Mouse (Mus musculus): Measurements from ENCODE around the gene Nos3. TPM values are rescaled to one million over a fixed set of nuclear protein-coding genes. Genes with fewer than 3 reads are reported as not detected.

The Nos3 gene
- polyA plus RNA-seq, 1 experiment from 2014 or later, result 45.9 TPM

DNA sequence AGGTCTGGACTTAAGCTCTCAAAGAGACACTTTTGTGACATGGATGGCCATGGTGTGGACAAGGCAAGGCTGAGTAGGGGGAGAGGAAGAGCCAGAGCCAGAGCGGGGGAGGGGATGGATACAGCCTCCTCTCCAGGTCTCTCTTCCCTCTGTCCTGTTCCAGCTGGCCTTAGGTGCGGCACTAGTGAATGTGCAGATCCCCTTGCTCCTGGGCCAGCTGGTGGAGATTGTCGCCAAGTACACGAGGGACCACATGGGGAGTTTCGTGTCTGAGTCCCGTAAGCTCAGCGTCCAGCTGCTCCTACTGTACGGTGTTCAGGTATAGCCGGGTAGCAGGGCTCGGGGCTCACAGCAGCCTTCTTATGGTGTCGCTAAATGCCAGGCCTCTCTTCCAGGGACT, 35.8 kb downstream of the Nos3 start:
- no peak overlapping the region for H3K27ac ChIP-seq (ENCODE audit: poor library complexity, severe bottlenecking)
- H3K9me3 ChIP-seq (replicated peaks), result no peaks in the 10 kb centered on the region
- peaks cover 55% of the 10 kb centered on the region for H3K36me3 ChIP-seq
- H3K9ac ChIP-seq, result no peak overlapping the region
- H3K27me3 ChIP-seq (replicated peaks), result no peaks in the 10 kb centered on the region
- WGBS, result 89% methylated on average over 11 of the region's 11 CpGs
- ATAC-seq (ENCODE audit: insufficient number of reproducible peaks, low FRiP score), result no peak
- H3K4me1 ChIP-seq (replicated peaks), result 0 out of 2 replicates have a peak, but pooled peaks cover 10% of the 10 kb centered on the region
- H3K4me3 ChIP-seq, result no peak overlapping the region
- H3K4me2 ChIP-seq, result no peak overlapping the region

DNA sequence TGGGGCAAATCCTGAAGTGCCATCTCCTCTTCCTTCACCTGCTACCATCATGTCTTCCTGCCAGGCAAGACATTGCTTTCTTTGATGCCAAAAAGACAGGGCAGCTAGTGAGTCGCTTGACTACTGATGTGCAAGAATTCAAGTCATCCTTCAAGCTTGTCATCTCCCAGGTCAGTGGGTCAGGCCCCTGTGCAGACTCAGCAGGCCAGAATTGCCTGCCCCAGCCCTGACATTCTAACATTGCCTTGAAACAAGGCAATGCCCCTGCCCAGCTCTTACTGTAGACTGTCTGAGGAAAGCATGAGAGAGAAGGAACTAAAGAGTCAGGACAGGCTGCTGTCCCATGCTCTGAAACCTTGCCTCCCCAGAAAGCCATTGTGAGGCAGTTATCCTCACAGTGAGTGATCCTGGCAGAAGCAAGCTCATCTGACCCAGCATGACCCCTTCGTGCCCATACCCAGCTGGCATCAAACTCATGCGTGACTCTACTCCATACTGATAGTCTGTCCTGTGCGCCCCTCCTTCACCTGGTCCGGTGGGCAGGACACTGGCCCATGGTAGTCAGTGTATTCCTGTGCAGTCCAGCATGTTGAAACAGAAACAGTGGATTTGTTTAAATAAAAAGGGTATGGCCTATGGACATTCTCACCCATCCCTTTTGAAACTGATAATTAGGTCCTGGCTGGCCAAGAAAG, 36.4 kb downstream of the Nos3 start:
- Histone ChIP-seq H3K36me3 (peaks cover 62% of the 10 kb centered on the region), H3K27me3 (replicated peaks) (no peaks in the 10 kb centered on the region), H3K4me2 (no peak overlapping the region), H3K4me1 (replicated peaks) (0 out of 2 replicates have a peak, but pooled peaks cover 13% of the 10 kb centered on the region), H3K27ac (ENCODE audit: poor library complexity, severe bottlenecking) (no peak overlapping the region), H3K9me3 (replicated peaks) (no peaks in the 10 kb centered on the region), H3K4me3 (no peak overlapping the region), H3K9ac (no peak overlapping the region)
- no peak for ATAC-seq (ENCODE audit: insufficient number of reproducible peaks, low FRiP score)
- 84% methylated on average over 5 of the region's 5 CpGs for WGBS

DNA sequence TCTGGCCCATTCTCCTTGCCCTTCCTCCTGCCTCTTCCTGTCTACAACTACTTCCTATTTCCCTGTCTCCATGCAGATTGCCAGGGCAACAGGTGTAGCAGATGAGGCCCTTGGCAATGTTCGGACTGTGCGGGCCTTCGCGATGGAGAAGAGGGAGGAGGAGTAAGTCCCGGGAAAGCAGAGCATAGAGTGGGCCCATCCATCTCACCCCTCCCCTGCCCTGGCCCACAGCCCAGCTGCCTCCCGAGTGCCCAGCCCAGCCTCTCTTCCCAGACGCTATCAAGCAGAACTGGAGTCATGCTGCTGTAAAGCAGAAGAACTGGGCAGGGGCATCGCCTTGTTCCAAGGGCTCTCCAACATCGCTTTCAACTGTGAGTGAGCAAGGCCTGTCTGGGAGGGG, 37.4 kb downstream of the Nos3 start:
- no peak overlapping the region for H3K27ac ChIP-seq (ENCODE audit: poor library complexity, severe bottlenecking)
- H3K9me3 ChIP-seq (replicated peaks), result no peaks in the 10 kb centered on the region
- H3K27me3 ChIP-seq (replicated peaks), result no peaks in the 10 kb centered on the region
- no peak overlapping the region for H3K4me3 ChIP-seq
- H3K4me2 ChIP-seq, result no peak overlapping the region
- 0 out of 2 replicates have a peak, but pooled peaks cover 13% of the 10 kb centered on the region for H3K4me1 ChIP-seq (replicated peaks)
- no peak overlapping the region for H3K9ac ChIP-seq
- peaks cover 68% of the 10 kb centered on the region for H3K36me3 ChIP-seq
- ATAC-seq (ENCODE audit: insufficient number of reproducible peaks, low FRiP score), result no peak
- WGBS, result 75% methylated on average over 9 of the region's 9 CpGs

DNA sequence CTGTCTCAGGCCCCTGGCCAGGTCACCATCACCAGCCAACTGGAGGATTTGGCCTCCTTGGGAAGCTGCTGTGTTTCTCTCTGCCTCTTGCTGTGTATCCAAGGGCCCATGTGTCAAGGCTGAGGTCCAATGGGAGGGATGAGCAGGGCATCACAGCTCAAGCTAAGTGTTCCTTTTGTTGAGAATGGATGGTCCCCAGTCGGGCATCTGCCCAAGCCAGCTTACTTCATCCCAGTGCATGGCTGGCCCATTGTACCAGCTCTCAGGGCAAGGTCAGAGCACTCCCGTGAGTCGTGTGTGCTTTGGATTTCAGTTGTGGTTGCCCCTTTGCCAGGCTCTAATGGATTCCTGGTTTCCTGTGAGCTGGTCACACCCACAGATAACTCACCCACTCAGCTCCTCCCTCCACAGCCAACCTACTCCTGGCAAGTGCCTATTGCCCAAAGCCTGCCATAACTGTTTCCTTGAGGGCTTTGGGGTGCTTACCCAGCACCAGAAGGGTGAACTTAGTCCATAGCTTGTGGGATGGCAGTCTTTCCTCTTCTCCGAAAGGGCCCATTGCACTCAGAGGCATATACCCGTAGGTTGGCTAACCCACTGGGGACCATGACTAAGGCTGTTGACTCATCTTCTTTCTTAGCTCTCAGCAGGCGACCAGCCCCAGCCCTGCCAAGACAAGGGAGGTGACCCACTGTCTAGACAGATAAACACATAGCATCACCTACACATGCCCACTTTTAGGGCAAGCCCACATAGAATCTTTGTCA, 40.2 kb downstream of the Nos3 start:
- no peak for ATAC-seq (ENCODE audit: insufficient number of reproducible peaks, low FRiP score)
- Histone ChIP-seq H3K9ac (no peak overlapping the region), H3K36me3 (peaks cover 92% of the 10 kb centered on the region), H3K4me1 (replicated peaks) (0 out of 2 replicates have a peak, but pooled peaks cover 11% of the 10 kb centered on the region), H3K4me2 (no peak overlapping the region), H3K27me3 (replicated peaks) (no peaks in the 10 kb centered on the region), H3K4me3 (no peak overlapping the region), H3K27ac (ENCODE audit: poor library complexity, severe bottlenecking) (no peak overlapping the region), H3K9me3 (replicated peaks) (no peaks in the 10 kb centered on the region)
- WGBS, result 77% methylated on average over 6 of the region's 6 CpGs

DNA sequence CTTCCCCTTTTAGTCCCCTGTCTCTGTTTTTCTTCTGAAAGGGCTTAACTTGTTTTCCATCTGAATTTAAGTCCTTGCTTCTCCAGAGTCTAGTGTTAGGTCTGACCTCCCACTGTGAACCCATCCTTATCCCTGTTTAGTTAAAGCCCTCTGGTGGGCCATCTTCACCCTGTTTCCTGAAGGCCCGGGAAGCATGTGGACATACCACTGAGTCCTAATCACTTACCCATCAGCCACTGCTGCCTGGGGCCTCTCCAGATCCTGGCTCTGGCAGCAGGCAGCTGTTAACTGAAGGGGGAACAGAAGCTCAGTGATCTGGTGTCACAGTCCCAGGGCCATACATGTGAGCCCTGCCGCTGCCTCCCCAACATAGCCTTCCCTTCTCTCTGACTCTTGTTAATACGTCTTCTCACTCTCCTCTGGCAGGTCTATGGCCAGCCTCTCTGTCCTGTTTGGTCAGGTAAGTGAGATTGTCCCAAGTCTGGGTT, 40.8 kb downstream of the Nos3 start:
- Histone ChIP-seq H3K36me3 (peaks cover 87% of the 10 kb centered on the region), H3K4me2 (no peak overlapping the region), H3K9me3 (replicated peaks) (no peaks in the 10 kb centered on the region), H3K9ac (no peak overlapping the region), H3K27ac (ENCODE audit: poor library complexity, severe bottlenecking) (no peak overlapping the region), H3K4me3 (no peak overlapping the region), H3K4me1 (replicated peaks) (0 out of 2 replicates have a peak, but pooled peaks cover 7% of the 10 kb centered on the region), H3K27me3 (replicated peaks) (no peaks in the 10 kb centered on the region)
- WGBS, result 62% methylated on average over 3 of the region's 3 CpGs
- ATAC-seq (ENCODE audit: insufficient number of reproducible peaks, low FRiP score), result no peak

DNA sequence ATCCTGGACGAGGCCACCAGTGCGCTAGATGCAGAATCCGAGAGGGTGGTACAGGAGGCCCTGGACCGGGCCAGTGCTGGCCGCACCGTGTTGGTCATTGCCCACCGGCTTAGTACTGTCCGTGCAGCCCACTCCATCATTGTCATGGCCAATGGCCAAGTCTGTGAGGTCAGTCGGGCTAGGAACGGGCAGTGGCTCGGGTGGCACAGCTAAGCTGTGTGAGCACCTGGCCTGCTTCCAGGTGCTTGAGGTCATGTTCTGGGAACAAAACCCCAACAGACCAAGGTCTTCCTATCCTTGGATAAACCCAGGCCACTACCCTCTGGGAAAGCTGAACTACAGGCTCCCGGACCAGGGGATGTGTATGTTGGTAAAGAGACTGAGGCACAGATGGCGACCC, 44.0 kb downstream of the Nos3 start:
- H3K36me3 ChIP-seq, result peaks cover 55% of the 10 kb centered on the region
- H3K27me3 ChIP-seq (replicated peaks), result peaks cover 3% of the 10 kb centered on the region
- H3K9me3 ChIP-seq (replicated peaks), result no peaks in the 10 kb centered on the region
- no peak overlapping the region for H3K27ac ChIP-seq (ENCODE audit: poor library complexity, severe bottlenecking)
- 87% methylated on average over 13 of the region's 13 CpGs for WGBS
- no peak overlapping the region for H3K4me2 ChIP-seq
- no peak overlapping the region for H3K4me3 ChIP-seq
- H3K9ac ChIP-seq, result no peak overlapping the region
- 0 out of 2 replicates have a peak, but pooled peaks cover 7% of the 10 kb centered on the region for H3K4me1 ChIP-seq (replicated peaks)
- no peak for ATAC-seq (ENCODE audit: insufficient number of reproducible peaks, low FRiP score)

DNA sequence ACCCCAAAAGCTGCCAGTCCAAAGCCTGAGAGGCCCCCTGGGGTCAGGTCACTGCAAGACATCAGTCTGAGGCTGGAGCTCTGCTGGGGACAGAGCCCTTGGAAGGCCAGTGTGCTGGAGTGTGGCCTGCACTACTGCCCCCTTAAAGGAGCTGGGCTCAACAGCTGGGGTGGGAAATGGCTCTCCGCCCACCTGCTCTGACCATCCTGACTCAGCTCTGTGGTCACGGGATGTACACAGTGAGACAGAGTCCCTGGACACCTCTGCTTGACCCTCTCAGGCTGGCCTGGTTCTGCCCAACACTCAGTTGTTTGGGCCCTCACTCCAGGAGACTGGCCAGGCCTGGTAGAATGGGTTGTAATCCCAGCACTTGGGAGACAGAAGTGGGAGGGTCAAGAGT, 44.9 kb downstream of the Nos3 start:
- H3K27me3 ChIP-seq (replicated peaks), result peaks cover 11% of the 10 kb centered on the region
- no peak for ATAC-seq (ENCODE audit: insufficient number of reproducible peaks, low FRiP score)
- H3K4me1 ChIP-seq (replicated peaks), result 0 out of 2 replicates have a peak, but pooled peaks cover 7% of the 10 kb centered on the region
- H3K9me3 ChIP-seq (replicated peaks), result no peaks in the 10 kb centered on the region
- H3K4me2 ChIP-seq, result no peak overlapping the region
- WGBS, result 81% methylated on average over 2 of the region's 2 CpGs
- no peak overlapping the region for H3K27ac ChIP-seq (ENCODE audit: poor library complexity, severe bottlenecking)
- H3K9ac ChIP-seq, result no peak overlapping the region
- H3K36me3 ChIP-seq, result peaks cover 48% of the 10 kb centered on the region
- H3K4me3 ChIP-seq, result no peak overlapping the region

DNA sequence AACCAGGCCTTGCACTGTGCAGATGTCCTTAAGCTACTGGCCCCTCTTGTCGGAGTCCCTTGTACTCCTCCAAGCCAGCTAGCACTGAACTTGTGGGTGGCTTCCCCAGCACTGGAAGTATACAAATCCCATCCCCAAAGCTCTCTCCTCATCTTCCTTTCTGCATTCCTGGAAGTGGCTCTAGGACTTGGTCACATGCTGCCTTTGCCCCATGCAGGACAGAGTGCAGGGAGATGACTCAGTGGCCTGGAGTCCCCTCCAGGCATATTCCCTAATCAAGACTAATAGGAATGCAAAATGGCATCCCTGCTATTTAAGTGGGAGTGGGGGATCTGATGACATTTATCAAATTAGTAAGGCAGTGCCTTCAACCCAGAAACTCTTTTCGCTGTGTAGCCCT, 47.5 kb downstream of the Nos3 start:
- peaks cover 23% of the 10 kb centered on the region for H3K27me3 ChIP-seq (replicated peaks)
- no peak overlapping the region for H3K9ac ChIP-seq
- H3K9me3 ChIP-seq (replicated peaks), result no peaks in the 10 kb centered on the region
- no peak for ATAC-seq (ENCODE audit: insufficient number of reproducible peaks, low FRiP score)
- H3K27ac ChIP-seq (ENCODE audit: poor library complexity, severe bottlenecking), result no peak overlapping the region
- peaks cover 23% of the 10 kb centered on the region for H3K36me3 ChIP-seq
- H3K4me2 ChIP-seq, result no peak overlapping the region
- 64% methylated on average over 2 of the region's 2 CpGs for WGBS
- H3K4me3 ChIP-seq, result no peak overlapping the region
- peaks cover 13% of the 10 kb centered on the region for H3K4me1 ChIP-seq (replicated peaks)

DNA sequence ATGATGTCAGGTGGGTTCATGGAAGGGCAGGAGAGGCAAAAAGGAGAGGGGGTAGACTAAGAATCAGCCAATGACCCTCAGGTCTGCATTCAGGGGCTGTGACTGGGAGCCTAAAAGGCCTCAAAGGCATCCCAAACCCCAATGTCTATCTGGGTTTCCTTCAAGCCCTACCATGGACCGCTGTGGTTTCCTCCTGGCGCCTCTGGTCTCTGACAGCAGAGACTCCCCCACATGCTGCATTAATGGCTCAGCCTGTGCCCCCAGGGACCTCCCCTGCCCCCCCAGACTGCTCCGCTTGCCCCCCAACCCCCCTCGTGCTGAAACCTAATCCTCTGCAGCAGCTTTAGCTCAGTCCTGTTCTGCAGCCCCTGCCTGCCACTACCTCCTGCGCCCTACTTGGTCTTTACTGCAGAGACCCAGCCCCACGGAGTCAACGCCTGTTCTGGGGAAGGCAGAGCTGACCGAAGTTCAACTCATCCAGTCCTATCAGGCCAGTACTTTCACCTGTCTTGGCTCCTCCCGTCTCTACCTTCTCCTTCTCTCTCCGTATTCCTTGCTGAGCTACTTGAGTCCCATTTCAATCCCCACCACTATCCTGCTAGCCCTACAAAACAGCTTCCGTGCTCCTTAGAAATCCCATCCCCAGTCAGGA, 48.6 kb downstream of the Nos3 start, which contains the start of gene Asic3:
Asic3 (plus strand) TSS at position 351 of the 652 bp plus-strand sequence.
- H3K27me3 ChIP-seq (replicated peaks), result peaks cover 25% of the 10 kb centered on the region
- no peak within 1 kb of the TSS for H3K27ac ChIP-seq (ENCODE audit: poor library complexity, severe bottlenecking)
- no peaks in the 10 kb centered on the region for H3K9me3 ChIP-seq (replicated peaks)
- H3K4me3 ChIP-seq, result no peak within 1 kb of the TSS
- no peak for ATAC-seq (ENCODE audit: insufficient number of reproducible peaks, low FRiP score)
- peaks cover 13% of the 10 kb centered on the region for H3K4me1 ChIP-seq (replicated peaks)
- WGBS, result 39% methylated on average over 11 of the region's 11 CpGs
- H3K9ac ChIP-seq, result no peak within 1 kb of the TSS
- peaks cover 12% of the 10 kb centered on the region for H3K36me3 ChIP-seq
- no peak within 1 kb of the TSS for H3K4me2 ChIP-seq

DNA sequence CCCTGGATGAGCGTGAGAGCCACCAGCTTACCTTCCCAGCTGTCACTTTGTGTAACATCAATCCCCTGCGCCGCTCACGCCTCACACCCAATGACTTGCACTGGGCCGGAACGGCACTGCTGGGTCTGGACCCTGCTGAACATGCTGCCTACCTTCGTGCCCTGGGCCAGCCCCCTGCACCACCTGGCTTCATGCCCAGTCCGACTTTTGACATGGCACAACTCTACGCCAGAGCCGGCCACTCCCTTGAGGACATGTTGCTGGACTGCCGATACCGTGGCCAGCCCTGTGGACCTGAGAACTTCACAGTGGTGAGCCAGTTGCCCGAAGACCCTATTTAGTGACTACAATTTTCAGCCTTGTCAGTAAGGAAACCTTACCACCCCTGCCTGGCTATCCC, 49.3 kb downstream of the Nos3 start:
- H3K27me3 ChIP-seq (replicated peaks), result peaks cover 25% of the 10 kb centered on the region
- peaks cover 13% of the 10 kb centered on the region for H3K4me1 ChIP-seq (replicated peaks)
- no peak overlapping the region for H3K27ac ChIP-seq (ENCODE audit: poor library complexity, severe bottlenecking)
- H3K9ac ChIP-seq, result no peak overlapping the region
- no peaks in the 10 kb centered on the region for H3K9me3 ChIP-seq (replicated peaks)
- no peak overlapping the region for H3K4me3 ChIP-seq
- no peak overlapping the region for H3K4me2 ChIP-seq
- ATAC-seq (ENCODE audit: insufficient number of reproducible peaks, low FRiP score), result no peak
- 79% methylated on average over 13 of the region's 13 CpGs for WGBS
- H3K36me3 ChIP-seq, result peaks cover 6% of the 10 kb centered on the region

DNA sequence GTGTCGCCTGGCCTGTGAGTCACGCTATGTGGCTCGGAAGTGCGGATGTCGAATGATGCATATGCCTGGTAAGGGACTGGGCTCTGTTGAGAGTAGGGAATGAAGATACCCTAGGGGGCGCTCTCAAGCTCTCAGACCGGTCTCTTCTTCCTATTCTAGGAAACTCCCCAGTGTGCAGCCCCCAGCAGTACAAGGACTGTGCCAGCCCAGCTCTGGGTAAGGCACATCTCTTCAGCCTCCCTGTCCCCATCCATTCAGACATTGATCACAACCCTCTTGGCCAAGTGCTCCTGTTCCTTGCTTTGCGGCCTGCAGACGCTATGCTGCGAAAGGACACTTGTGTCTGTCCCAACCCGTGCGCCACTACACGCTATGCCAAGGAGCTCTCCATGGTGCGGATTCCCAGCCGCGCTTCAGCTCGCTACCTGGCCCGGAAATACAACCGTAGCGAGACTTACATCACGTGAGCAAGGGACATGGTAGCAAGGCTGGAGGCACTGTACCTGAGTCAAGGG, 51.7 kb downstream of the Nos3 start:
- 2% methylated on average over 21 of the region's 21 CpGs for WGBS
- Histone ChIP-seq H3K4me3 (no peak overlapping the region), H3K9me3 (replicated peaks) (no peaks in the 10 kb centered on the region), H3K27ac (ENCODE audit: poor library complexity, severe bottlenecking) (no peak overlapping the region), H3K4me1 (replicated peaks) (peaks cover 13% of the 10 kb centered on the region), H3K4me2 (peak overlapping the region; percentile 45; the same call in 1 of the 2 replicates), H3K9ac (0 out of 2 replicates have a peak overlapping the region, but pooled peaks have one; percentile 24), H3K36me3 (peaks cover 21% of the 10 kb centered on the region), H3K27me3 (replicated peaks) (peaks cover 25% of the 10 kb centered on the region)
- ATAC-seq (ENCODE audit: insufficient number of reproducible peaks, low FRiP score), result peak; percentile 55

Data from heart, embryonic 12.5 days (tissue).